Mouse (Mus musculus) heart, embryonic 12.5 days (tissue): Measurements from ENCODE around the gene Ccdc12. TPM values are rescaled to one million over a fixed set of nuclear protein-coding genes. Genes with fewer than 3 reads are reported as not detected.

Source experiments
- ATAC-seq: fragments of 200-750 bp; cut with Nextera tagmentation; 2 replicates; pipeline ENCODE4 v1.8.0; 2017; ENCODE audit warnings: moderate TSS enrichment, moderate library complexity; ENCODE audit not compliant: insufficient number of reproducible peaks, low FRiP score
- H3K27ac ChIP-seq: fragments of 300-500 bp; sonication (generic); 2 replicates; pipeline ENCODE4 v1.5.1; 2016; ENCODE audit warnings: mild to moderate bottlenecking, moderate library complexity; ENCODE audit not compliant: poor library complexity, severe bottlenecking
- H3K27me3 ChIP-seq: fragments of 300-500 bp; sonication (generic); replicated peaks from 2 replicates; pipeline ENCODE4 v1.6.1; 2016; ENCODE audit warnings: mild to moderate bottlenecking, moderate library complexity
- H3K36me3 ChIP-seq: fragments of 300-500 bp; sonication (generic); 2 replicates; pipeline ENCODE4 v1.6.1; 2016; ENCODE audit warnings: mild to moderate bottlenecking, moderate library complexity
- H3K4me1 ChIP-seq: fragments of 300-500 bp; sonication (generic); replicated peaks from 2 replicates; pipeline ENCODE4 v1.6.1; 2016; ENCODE audit warnings: mild to moderate bottlenecking
- H3K4me2 ChIP-seq: fragments of 300-500 bp; sonication (generic); 2 replicates; pipeline ENCODE4 v1.6.1; 2016; ENCODE audit warnings: mild to moderate bottlenecking, moderate library complexity
- H3K4me3 ChIP-seq: fragments of 300-500 bp; sonication (generic); 2 replicates; pipeline ENCODE4 v1.5.1; 2016; ENCODE audit warnings: mild to moderate bottlenecking
- H3K9ac ChIP-seq: fragments of 300-500 bp; sonication (generic); 2 replicates; pipeline ENCODE4 v1.6.1; 2016; ENCODE audit warnings: mild to moderate bottlenecking, moderate library complexity
- H3K9me3 ChIP-seq: fragments of 300-500 bp; sonication (generic); replicated peaks from 2 replicates; pipeline ENCODE4 v1.6.1; 2016; ENCODE audit warnings: mild to moderate bottlenecking, moderate library complexity
- WGBS: fragments of 180-500 bp; shearing (Covaris S2); methylation state at CpG from one replicate; pipeline ENCODE4 v1.1.7; 2016; 5-methylcytosine and 5-hydroxymethylcytosine counted together
- polyA plus RNA-seq: library from polyadenylated mRNA; unstranded; fragments of >200 nt; fragmentation: Nextera tagmentation; extraction: Ambion mirVana; gene quantifications from 2 replicates; pipeline ENCODE4 v1.2.1, GENCODE M21; 2016

Ccdc12 gene
- polyA plus RNA-seq, 1 experiment from 2014 or later, result 123 TPM

DNA sequence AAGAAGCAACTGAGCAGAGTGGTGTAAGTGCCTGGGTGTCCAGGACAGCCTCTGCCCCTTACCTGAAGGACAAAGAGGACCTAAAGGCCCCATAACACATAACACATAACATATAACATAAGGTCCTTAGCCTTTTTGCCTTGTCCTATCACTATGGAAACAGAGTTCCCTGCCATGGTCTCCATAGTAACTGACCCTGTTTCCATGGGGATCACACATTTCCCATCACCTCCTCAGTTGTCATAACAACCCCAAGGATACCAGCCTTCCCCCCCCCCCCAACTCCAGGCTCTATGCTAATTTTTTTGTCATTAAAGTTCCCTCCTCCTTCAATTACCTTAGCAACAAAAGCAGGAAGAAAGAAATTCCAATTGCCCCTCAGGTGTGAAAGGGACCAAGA lies 6.5 kb upstream of the Ccdc12 start:
- 0 out of 2 replicates have a peak, but pooled peaks cover 15% of the 10 kb centered on the region for H3K27me3 ChIP-seq
- no peak overlapping the region for H3K4me2 ChIP-seq
- no peak overlapping the region for H3K9ac ChIP-seq
- H3K36me3 ChIP-seq, result no peaks in the 10 kb centered on the region
- H3K4me1 ChIP-seq, result peaks cover 37% of the 10 kb centered on the region
- H3K27ac ChIP-seq, result no peak overlapping the region
- no peaks in the 10 kb centered on the region for H3K9me3 ChIP-seq
- no peak for ATAC-seq
- no peak overlapping the region for H3K4me3 ChIP-seq

- H3K27ac ChIP-seq, result 0 out of 2 replicates have a peak overlapping the region, but pooled peaks have one; percentile 1
- 0 out of 2 replicates have a peak, but pooled peaks cover 15% of the 10 kb centered on the region for H3K27me3 ChIP-seq
- peak overlapping the region; percentile 34; the same call in 1 of the 2 replicates for H3K9ac ChIP-seq
- no peak for ATAC-seq
- H3K36me3 ChIP-seq, result no peaks in the 10 kb centered on the region
- H3K4me3 ChIP-seq, result peak overlapping the region; percentile 7; the same call in 1 of the 2 replicates
- 32% methylated on average over 13 of the region's 13 CpGs for WGBS
- H3K9me3 ChIP-seq, result no peaks in the 10 kb centered on the region
- peak overlapping the region; percentile 93 for H3K4me2 ChIP-seq
- H3K4me1 ChIP-seq, result peaks cover 43% of the 10 kb centered on the region
These were observed 4.2 kb upstream of the Ccdc12 start for GRCm38 (mm10) chr9:110651931-110652722.

DNA sequence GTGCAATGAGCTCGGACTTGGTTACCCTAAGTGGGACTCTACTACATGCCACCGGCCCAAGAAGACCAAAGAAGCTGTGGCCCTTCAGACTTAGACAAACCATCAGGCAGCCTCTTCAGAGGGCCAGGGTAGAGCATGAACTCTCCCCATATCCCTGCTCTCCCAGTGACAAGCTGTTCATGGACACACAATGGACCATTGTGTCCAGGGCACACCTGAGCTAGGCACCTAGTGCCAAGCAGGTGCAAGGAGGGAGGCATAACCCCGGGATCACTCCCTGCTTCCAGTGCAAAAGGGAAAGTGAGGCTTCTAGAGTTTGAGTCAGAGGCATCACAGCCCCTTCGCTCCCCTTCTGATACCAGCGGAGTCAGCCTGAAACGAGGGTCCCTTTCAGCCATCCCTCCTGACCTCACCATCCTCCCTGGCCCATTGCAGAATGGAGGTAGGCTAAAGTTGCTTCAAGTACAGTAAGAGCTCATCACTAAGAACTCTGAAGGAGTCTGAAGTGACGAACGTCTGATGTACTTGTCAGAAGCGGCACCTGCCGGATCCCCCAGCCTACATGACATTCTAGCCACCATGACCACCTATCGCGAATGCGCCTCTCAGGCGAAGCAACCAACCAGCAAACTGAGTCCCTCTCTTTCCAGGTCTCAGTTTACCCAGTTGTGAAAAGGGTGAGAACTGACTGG lies 3.2 kb upstream of the Ccdc12 start:
- peak overlapping the region; percentile 93 for H3K4me2 ChIP-seq
- 23% methylated on average over 14 of the region's 14 CpGs for WGBS

DNA sequence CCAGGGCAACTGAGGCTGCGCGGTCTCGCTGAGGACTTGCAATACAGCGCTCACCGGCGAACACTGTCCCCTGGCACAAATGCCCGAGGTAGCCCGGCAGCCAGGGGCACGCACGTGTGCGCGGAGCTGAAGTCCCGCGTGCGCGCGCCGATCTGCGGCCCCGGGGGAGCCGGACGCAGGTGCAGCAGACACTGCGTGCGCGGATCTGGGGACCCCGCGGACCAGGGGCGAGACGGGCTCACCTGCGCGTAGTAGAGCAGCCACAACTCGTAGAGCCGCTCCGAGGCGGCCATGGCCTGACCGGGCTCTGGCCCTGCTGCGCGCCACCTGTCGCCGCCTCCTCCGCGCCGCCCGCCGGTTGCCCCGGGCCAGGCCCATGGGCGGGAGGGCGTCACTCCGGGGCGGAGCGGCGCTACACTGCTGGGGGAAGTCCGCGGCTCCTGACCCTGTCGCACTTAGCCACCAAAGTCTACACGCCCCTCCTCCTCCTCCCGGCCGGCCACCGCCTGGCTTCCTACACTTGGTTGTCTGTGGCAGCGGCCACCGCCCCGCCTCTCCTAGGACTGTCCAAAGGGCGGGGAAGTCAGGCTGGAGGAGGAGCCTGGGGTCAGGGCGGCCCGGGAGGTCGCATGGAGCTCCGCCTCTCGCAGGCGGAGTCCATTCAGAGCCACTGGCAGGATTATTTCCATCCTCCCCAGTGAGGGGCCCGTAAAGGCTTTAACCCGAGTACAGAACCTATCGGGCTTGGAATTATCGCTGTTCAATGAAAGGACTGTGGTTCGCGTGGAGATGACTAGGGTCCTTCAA lies 2.4 kb upstream of the Ccdc12 start, which contains the start of gene Nbeal2:
Gene Nbeal2 (minus strand): TSS at position 507 of the 807 bp plus-strand sequence.
- Histone ChIP-seq H3K4me2 (peak within 1 kb of the TSS; percentile 93), H3K4me3 (peak within 1 kb of the TSS; percentile 63), H3K9ac (peak within 1 kb of the TSS; percentile 64), H3K9me3 (no peaks in the 10 kb centered on the region), H3K27me3 (0 out of 2 replicates have a peak, but pooled peaks cover 15% of the 10 kb centered on the region), H3K4me1 (peaks cover 46% of the 10 kb centered on the region), H3K36me3 (no peaks in the 10 kb centered on the region), H3K27ac (peak within 1 kb of the TSS; percentile 61)
- ATAC-seq, result peak; percentile 92
- under 1% methylated on average over 73 of the region's 75 CpGs for WGBS

More for the DNA sequence above, 3.2 kb upstream of the Ccdc12 start:
- Histone ChIP-seq H3K9me3 (no peaks in the 10 kb centered on the region), H3K27me3 (0 out of 2 replicates have a peak, but pooled peaks cover 15% of the 10 kb centered on the region), H3K4me3 (peak overlapping the region; percentile 63), H3K4me1 (peaks cover 49% of the 10 kb centered on the region), H3K9ac (peak overlapping the region; percentile 64), H3K36me3 (no peaks in the 10 kb centered on the region), H3K27ac (no peak overlapping the region)
- ATAC-seq, result no peak

GRCm38 (mm10) chr9:110654726-110655650 lies 1.3 kb upstream of the Ccdc12 start:
- 81% methylated on average over 19 of the region's 19 CpGs for WGBS
- Histone ChIP-seq H3K4me2 (peak overlapping the region; percentile 93), H3K36me3 (peaks cover 7% of the 10 kb centered on the region; the same call in 1 of the 2 replicates), H3K4me3 (peak overlapping the region; percentile 63), H3K27ac (peak overlapping the region; percentile 61; the same call in 1 of the 2 replicates), H3K4me1 (peaks cover 46% of the 10 kb centered on the region), H3K9me3 (no peaks in the 10 kb centered on the region), H3K27me3 (0 out of 2 replicates have a peak, but pooled peaks cover 15% of the 10 kb centered on the region), H3K9ac (peak overlapping the region; percentile 64; the same call in 1 of the 2 replicates)
- ATAC-seq, result no peak

DNA sequence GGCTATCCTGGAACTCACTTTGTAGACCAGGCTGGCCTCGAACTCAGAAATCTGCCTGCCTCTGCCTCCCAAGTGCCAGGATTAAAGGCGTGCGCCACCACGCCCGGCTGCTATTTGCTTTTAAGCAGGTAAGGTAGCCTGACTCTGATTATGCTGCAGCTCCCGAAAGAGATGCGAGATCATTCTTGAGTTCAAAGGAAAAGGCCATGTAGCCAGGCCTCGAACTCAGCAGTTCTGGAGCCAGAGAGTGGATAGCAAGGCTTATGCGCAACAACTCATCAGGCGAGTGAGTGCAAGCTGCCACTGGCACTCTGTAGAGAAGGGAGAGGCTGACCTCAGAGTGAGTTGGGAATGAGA lies 674 bp upstream of the Ccdc12 start:
- Histone ChIP-seq H3K36me3 (peaks cover 7% of the 10 kb centered on the region; the same call in 1 of the 2 replicates), H3K27me3 (0 out of 2 replicates have a peak, but pooled peaks cover 15% of the 10 kb centered on the region), H3K4me1 (peaks cover 46% of the 10 kb centered on the region), H3K27ac (peak overlapping the region; percentile 58), H3K4me3 (peak overlapping the region; percentile 84), H3K4me2 (peak overlapping the region; percentile 71), H3K9ac (peak overlapping the region; percentile 90; the same call in 1 of the 2 replicates), H3K9me3 (no peaks in the 10 kb centered on the region)
- ATAC-seq, result no peak
- WGBS, result 82% methylated on average over 10 of the region's 10 CpGs

DNA sequence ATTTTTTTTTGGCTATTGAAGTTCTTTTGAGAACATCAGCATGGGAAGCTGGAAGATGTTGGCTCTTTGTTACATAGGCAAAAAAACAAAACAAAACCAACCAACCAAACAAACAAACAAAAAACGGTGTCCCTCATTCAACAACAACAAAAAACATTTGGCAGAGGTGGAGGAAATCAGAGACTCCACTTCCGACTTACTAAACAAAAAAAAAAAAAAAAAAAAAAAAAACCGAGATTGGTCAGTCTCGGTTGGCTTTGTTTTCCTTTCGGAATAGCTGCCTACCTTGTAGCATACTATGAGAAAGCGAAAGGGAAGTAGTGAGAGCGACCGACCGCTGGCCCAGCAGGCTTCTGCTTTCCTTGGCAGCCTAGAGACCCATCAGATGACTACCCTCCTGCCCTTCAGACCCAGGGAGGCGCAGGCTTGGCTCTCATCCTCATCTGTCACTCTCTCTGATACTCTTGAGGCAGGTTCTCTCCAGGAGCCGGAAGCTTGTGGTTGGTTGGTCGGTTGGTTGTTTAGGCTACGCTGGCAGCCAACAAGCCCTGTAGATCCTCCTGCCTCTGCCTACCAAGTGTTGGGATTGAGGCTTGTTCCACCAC lies 1.3 kb downstream of the Ccdc12 start:
- no peaks in the 10 kb centered on the region for H3K9me3 ChIP-seq
- H3K27me3 ChIP-seq, result 0 out of 2 replicates have a peak, but pooled peaks cover 2% of the 10 kb centered on the region
- peaks cover 40% of the 10 kb centered on the region for H3K4me1 ChIP-seq
- no peak overlapping the region for H3K9ac ChIP-seq
- peak overlapping the region; percentile 71 for H3K4me2 ChIP-seq
- H3K4me3 ChIP-seq, result peak overlapping the region; percentile 84
- H3K27ac ChIP-seq, result peak overlapping the region; percentile 91; the same call in 1 of the 2 replicates
- no peak for ATAC-seq
- 61% methylated on average over 13 of the region's 13 CpGs for WGBS
- H3K36me3 ChIP-seq, result peaks cover 7% of the 10 kb centered on the region; the same call in 1 of the 2 replicates

DNA sequence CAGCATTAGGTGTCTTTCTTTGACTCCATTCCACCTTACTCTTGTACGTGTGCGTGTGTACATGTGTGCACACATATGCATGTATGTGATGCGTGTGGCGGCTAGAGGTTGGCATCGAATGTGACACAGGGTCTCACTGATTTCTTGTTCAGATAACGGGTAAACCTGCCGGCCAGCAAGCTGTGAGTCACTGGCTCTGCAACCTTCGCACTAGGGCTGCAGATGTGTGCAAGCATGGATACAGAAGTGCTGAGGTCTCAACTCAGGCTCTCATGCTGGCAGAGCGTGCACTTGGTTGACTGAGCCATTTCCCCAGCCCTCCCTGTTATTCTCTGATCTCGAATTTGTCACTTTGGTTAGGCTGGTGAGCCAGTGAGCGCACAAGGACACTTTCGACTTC lies 3.2 kb downstream of the Ccdc12 start:
- Histone ChIP-seq H3K4me3 (no peak overlapping the region), H3K27me3 (no peaks in the 10 kb centered on the region), H3K4me1 (peaks cover 28% of the 10 kb centered on the region), H3K27ac (no peak overlapping the region), H3K9me3 (no peaks in the 10 kb centered on the region), H3K4me2 (no peak overlapping the region), H3K9ac (no peak overlapping the region), H3K36me3 (peaks cover 7% of the 10 kb centered on the region; the same call in 1 of the 2 replicates)
- no peak for ATAC-seq
- WGBS, result 84% methylated on average over 12 of the region's 12 CpGs

- ATAC-seq, result no peak
- peaks cover 26% of the 10 kb centered on the region for H3K4me1 ChIP-seq
- H3K9ac ChIP-seq, result no peak overlapping the region
- peaks cover 7% of the 10 kb centered on the region; the same call in 1 of the 2 replicates for H3K36me3 ChIP-seq
- H3K9me3 ChIP-seq, result no peaks in the 10 kb centered on the region
- H3K27me3 ChIP-seq, result no peaks in the 10 kb centered on the region
- WGBS, result 83% methylated on average over 2 of the region's 2 CpGs
- no peak overlapping the region for H3K4me3 ChIP-seq
- H3K27ac ChIP-seq, result no peak overlapping the region
- H3K4me2 ChIP-seq, result no peak overlapping the region
These were observed 3.9 kb downstream of the Ccdc12 start for GRCm38 (mm10) chr9:110660208-110660607.
